Mouse (Mus musculus): ENCODE results near the gene Tmem151b.

DNA sequence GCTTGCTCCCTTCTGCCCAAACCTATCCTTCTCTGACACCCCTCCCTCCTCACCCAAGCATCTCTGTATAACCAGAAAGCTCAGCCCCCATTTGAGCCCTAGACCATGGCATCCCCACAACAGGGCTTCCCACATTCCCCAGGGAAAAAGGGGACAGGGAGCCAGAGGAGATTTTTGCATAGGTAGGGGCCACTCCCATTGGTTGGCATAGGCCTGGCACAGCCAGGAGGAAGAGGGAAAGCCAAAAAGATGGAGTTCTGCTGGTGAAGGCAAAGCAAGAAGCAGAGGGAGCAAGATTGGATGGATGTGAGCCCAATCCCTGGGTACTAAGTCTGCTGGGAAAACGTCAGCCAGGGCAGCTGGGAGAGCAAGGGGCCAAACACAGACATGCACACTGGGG lies 6.4 kb downstream of the Tmem151b start:
- TF ChIP-seq CTCF (conservative IDR thresholded peaks at IDR 0.05; ENCODE audit: low read length) (no peak), NANOG (IDR thresholded peaks at IDR 0.05; ENCODE audit: borderline replicate concordance, low read length) (no peak)
